Mouse (Mus musculus): ENCODE data around the gene 4931414P19Rik.

4931414P19Rik gene

GRCm38 (mm10) chr14:54553454-54553974, 52.3 kb downstream of the 4931414P19Rik start:
- no peak for DNase-seq (ENCODE audit: low read depth in 1 of 2, low spot score in 2 of 2)

DNA sequence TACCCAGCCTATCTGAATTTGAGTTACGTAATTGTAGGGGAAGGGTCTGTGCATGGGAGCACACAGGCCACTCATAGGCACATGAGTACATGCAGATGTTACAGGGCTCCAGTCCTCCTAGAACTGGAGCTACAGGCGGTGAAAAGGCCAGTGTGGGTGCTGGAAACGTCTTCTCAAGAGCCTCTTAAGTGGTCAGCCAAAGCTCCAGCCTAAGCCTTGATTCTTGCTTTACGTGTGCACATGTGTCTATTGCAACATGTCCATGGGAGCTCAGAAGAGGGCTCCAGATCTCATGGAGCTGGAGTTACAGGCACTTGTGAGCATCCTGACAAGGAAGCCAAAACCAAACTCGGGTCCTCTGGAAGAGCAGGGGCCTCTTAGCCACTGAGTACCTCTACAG, 61.1 kb downstream of the 4931414P19Rik start:
- DNase-seq (ENCODE audit: low read depth in 1 of 2, low spot score in 2 of 2): no peak

GRCm38 (mm10) chr14:54540771-54541170, 65.0 kb downstream of the 4931414P19Rik start:
- no peak for DNase-seq (ENCODE audit: low read depth in 1 of 2, low spot score in 2 of 2)

GRCm38 (mm10) chr14:54538580-54538979, 67.2 kb downstream of the 4931414P19Rik start:
- DNase-seq (ENCODE audit: low read depth in 1 of 2, low spot score in 2 of 2): no peak

Measured in monocyte, adult 2 months (primary cell).